Mouse (Mus musculus): ENCODE data around the gene Zmpste24. TPM values are rescaled to one million over a fixed set of nuclear protein-coding genes. Genes with fewer than 3 reads are reported as not detected.
A peak's percentile ranks its signal among the peaks of the same experiment; 100 is the strongest.

Zmpste24 gene
- total and polyA plus RNA-seq, 3 experiments, result 17.1 to 24.8 (median 24.4) TPM

GRCm38 (mm10) chr4:121040897-121041671 is 57.0 kb downstream of the Zmpste24 start:
- TF ChIP-seq POLR2A (IDR thresholded peaks at IDR 0.05; ENCODE audit: insufficient read depth, low read depth, low read length) (no peak), EP300 (IDR thresholded peaks at IDR 0.05; ENCODE audit: insufficient read depth, low read depth, low read length) (no peak), CTCF (IDR thresholded peaks at IDR 0.05) (peak; percentile 85)

GRCm38 (mm10) chr4:121040323-121040722 is 57.7 kb downstream of the Zmpste24 start:
- Histone ChIP-seq H3K4me3 (no peak overlapping the region), H3K27ac (no peak overlapping the region), H3K4me1 (ENCODE audit: control insufficient read depth, insufficient read depth, low read length) (peaks cover 2% of the 10 kb centered on the region; the same call in 1 of the 2 replicates), H3K79me2 (replicated peaks; ENCODE audit: control insufficient read depth, insufficient read depth, low read length) (no peaks in the 10 kb centered on the region), H3K9ac (ENCODE audit: low read depth, low read length) (no peak overlapping the region), H3K27me3 (ENCODE audit: control insufficient read depth, insufficient read depth, low read length) (peaks cover 4% of the 10 kb centered on the region), H3K36me3 (ENCODE audit: control insufficient read depth, insufficient read depth, low read length) (no peaks in the 10 kb centered on the region)
- intact Hi-C loops (cut with DNase I), result no loop called here
- no peak for DNase-seq
- TF ChIP-seq POLR2A (IDR thresholded peaks at IDR 0.05; ENCODE audit: insufficient read depth, low read depth, low read length), result no peak
- no peak for TF ChIP-seq EP300 (IDR thresholded peaks at IDR 0.05; ENCODE audit: insufficient read depth, low read depth, low read length)
- TF ChIP-seq CTCF (IDR thresholded peaks at IDR 0.05), result no peak
- WGBS, result 49% methylated on average over 14 of the region's 14 CpGs

More at GRCm38 (mm10) chr4:121040897-121041671, 57.0 kb downstream of the Zmpste24 start:
- H3K4me3 ChIP-seq, result no peak overlapping the region
- intact Hi-C loops (cut with DNase I), result loop anchor here (1.0 kb wide), 1 partner anchor 55 kb away; no protein-coding TSS in a partner anchor
- H3K79me2 ChIP-seq (replicated peaks; ENCODE audit: control insufficient read depth, insufficient read depth, low read length), result no peaks in the 10 kb centered on the region
- no peak overlapping the region for H3K27ac ChIP-seq
- peaks cover 4% of the 10 kb centered on the region for H3K27me3 ChIP-seq (ENCODE audit: control insufficient read depth, insufficient read depth, low read length)
- peaks cover 2% of the 10 kb centered on the region; the same call in 1 of the 2 replicates for H3K4me1 ChIP-seq (ENCODE audit: control insufficient read depth, insufficient read depth, low read length)
- no peaks in the 10 kb centered on the region for H3K36me3 ChIP-seq (ENCODE audit: control insufficient read depth, insufficient read depth, low read length)
- WGBS, result 21% methylated on average over 18 of the region's 18 CpGs
- peak; percentile 53 to 70 for DNase-seq
- H3K9ac ChIP-seq (ENCODE audit: low read depth, low read length), result no peak overlapping the region

GRCm38 (mm10) chr4:121039331-121040115 is 58.5 kb downstream of the Zmpste24 start, which contains the start of gene Col9a2:
Gene Col9a2, plus strand, starts transcription at chr4:121039385.
- TF ChIP-seq EP300 (IDR thresholded peaks at IDR 0.05; ENCODE audit: insufficient read depth, low read depth, low read length), result no peak
- TF ChIP-seq POLR2A (IDR thresholded peaks at IDR 0.05; ENCODE audit: insufficient read depth, low read depth, low read length), result no peak
- TF ChIP-seq CTCF (IDR thresholded peaks at IDR 0.05), result no peak
- intact Hi-C loops (cut with DNase I), result no loop called here

GRCm38 (mm10) chr4:121033006-121033405 is 65.0 kb downstream of the Zmpste24 start:
- DNase-seq, result no peak
- no peaks in the 10 kb centered on the region for H3K36me3 ChIP-seq (ENCODE audit: control insufficient read depth, insufficient read depth, low read length)
- H3K79me2 ChIP-seq (replicated peaks; ENCODE audit: control insufficient read depth, insufficient read depth, low read length), result no peaks in the 10 kb centered on the region
- 73% methylated on average over 2 of the region's 2 CpGs for WGBS
- no peaks in the 10 kb centered on the region for H3K27me3 ChIP-seq (ENCODE audit: control insufficient read depth, insufficient read depth, low read length)
- intact Hi-C loops (cut with DNase I), result no loop called here
- H3K27ac ChIP-seq, result no peak overlapping the region
- no peak overlapping the region for H3K9ac ChIP-seq (ENCODE audit: low read depth, low read length)
- H3K4me1 ChIP-seq (ENCODE audit: control insufficient read depth, insufficient read depth, low read length), result no peaks in the 10 kb centered on the region
- TF ChIP-seq CTCF (IDR thresholded peaks at IDR 0.05) (peak; percentile 51), POLR2A (IDR thresholded peaks at IDR 0.05; ENCODE audit: insufficient read depth, low read depth, low read length) (no peak)
- no peak overlapping the region for H3K4me3 ChIP-seq

More at GRCm38 (mm10) chr4:121039331-121040115, 58.5 kb downstream of the Zmpste24 start, which contains the start of gene Col9a2:
- Histone ChIP-seq H3K36me3 (ENCODE audit: control insufficient read depth, insufficient read depth, low read length) (no peaks in the 10 kb centered on the region), H3K4me3 (peak within 1 kb of the TSS; percentile 13), H3K27ac (no peak within 1 kb of the TSS), H3K79me2 (replicated peaks; ENCODE audit: control insufficient read depth, insufficient read depth, low read length) (no peaks in the 10 kb centered on the region), H3K4me1 (ENCODE audit: control insufficient read depth, insufficient read depth, low read length) (peaks cover 2% of the 10 kb centered on the region; the same call in 1 of the 2 replicates), H3K9ac (ENCODE audit: low read depth, low read length) (peak within 1 kb of the TSS; percentile 16; the same call in 1 of the 2 replicates), H3K27me3 (ENCODE audit: control insufficient read depth, insufficient read depth, low read length) (peaks cover 4% of the 10 kb centered on the region)
- no peak for DNase-seq
- 6% methylated on average over 42 of the region's 46 CpGs for whole genome bisulfite sequencing

- intact Hi-C loops (cut with DNase I), result loop anchor here (2.0 kb wide), 1 partner anchor 45 kb away; no protein-coding TSS in a partner anchor
- TF ChIP-seq CTCF (IDR thresholded peaks at IDR 0.05), result peak; percentile 51
- TF ChIP-seq EP300 (IDR thresholded peaks at IDR 0.05; ENCODE audit: insufficient read depth, low read depth, low read length), result no peak
- H3K79me2 ChIP-seq (replicated peaks; ENCODE audit: control insufficient read depth, insufficient read depth, low read length), result no peaks in the 10 kb centered on the region
These were observed 66.6 kb downstream of the Zmpste24 start for GRCm38 (mm10) chr4:121031440-121031839.

More at GRCm38 (mm10) chr4:121031440-121031839, 66.6 kb downstream of the Zmpste24 start:
- no peak for DNase-seq
- WGBS, result 68% methylated on average over 4 of the region's 4 CpGs
- Histone ChIP-seq H3K4me1 (ENCODE audit: control insufficient read depth, insufficient read depth, low read length) (no peaks in the 10 kb centered on the region), H3K27me3 (ENCODE audit: control insufficient read depth, insufficient read depth, low read length) (no peaks in the 10 kb centered on the region), H3K27ac (no peak overlapping the region), H3K36me3 (ENCODE audit: control insufficient read depth, insufficient read depth, low read length) (no peaks in the 10 kb centered on the region), H3K4me3 (no peak overlapping the region), H3K9ac (ENCODE audit: low read depth, low read length) (no peak overlapping the region)
